Mouse (Mus musculus) NIH3T3 (cell line): Measurements from ENCODE around the gene Spocd1.
A peak's percentile ranks its signal among the peaks of the same experiment; 100 is the strongest.
"Not testable (repeated sequence)": the region's sequence is repeated elsewhere in the genome, so short reads cannot be mapped to it uniquely, and the experiment has no call there.

ENCODE experiments used
- DNase-seq: peaks from one replicate; pipeline ENCODE4 v3.0.0-alpha.2; 2012; ENCODE audit warnings: low read depth

The Spocd1 gene

GRCm38 (mm10) chr4:129928949-129929348 lies at the start of gene Spocd1:
Gene Spocd1 (plus strand): TSS chr4:129929249.
- peak; percentile 40 for DNase-seq

GRCm38 (mm10) chr4:129880615-129881014 lies 48.4 kb upstream of the Spocd1 start:
- no peak for DNase-seq

- DNase-seq = no peak
Observed at GRCm38 (mm10) chr4:129881661-129882060, 47.4 kb upstream of the Spocd1 start.

GRCm38 (mm10) chr4:129882555-129883293 lies 46.3 kb upstream of the Spocd1 start:
- peak; percentile 87 for DNase-seq

GRCm38 (mm10) chr4:129884041-129884930 lies 44.8 kb upstream of the Spocd1 start:
- no peak for DNase-seq

- no peak for DNase-seq
Observed at GRCm38 (mm10) chr4:129889661-129890060, 39.4 kb upstream of the Spocd1 start.

GRCm38 (mm10) chr4:129890094-129890493 lies 39.0 kb upstream of the Spocd1 start:
- no peak for DNase-seq

- peak; percentile 16 for DNase-seq
Observed at GRCm38 (mm10) chr4:129894861-129895260, 34.2 kb upstream of the Spocd1 start.

- DNase-seq = not testable (repeated sequence)
Observed at GRCm38 (mm10) chr4:129898815-129899214, 30.2 kb upstream of the Spocd1 start.

- no peak for DNase-seq
Observed at GRCm38 (mm10) chr4:129902394-129902793, 26.7 kb upstream of the Spocd1 start.

- DNase-seq = no peak
Observed at GRCm38 (mm10) chr4:129903577-129903976, 25.5 kb upstream of the Spocd1 start.

GRCm38 (mm10) chr4:129905032-129905431 lies 24.0 kb upstream of the Spocd1 start:
- DNase-seq = no peak

- no peak for DNase-seq
Observed at GRCm38 (mm10) chr4:129906016-129906415, 23.0 kb upstream of the Spocd1 start.

GRCm38 (mm10) chr4:129908836-129909235 lies 20.2 kb upstream of the Spocd1 start:
- no peak for DNase-seq

GRCm38 (mm10) chr4:129909261-129909731 lies 19.8 kb upstream of the Spocd1 start:
- DNase-seq = no peak

GRCm38 (mm10) chr4:129912998-129913397 lies 16.1 kb upstream of the Spocd1 start:
- no peak for DNase-seq

GRCm38 (mm10) chr4:129913761-129914644 lies 15.0 kb upstream of the Spocd1 start:
- DNase-seq = no peak

GRCm38 (mm10) chr4:129914686-129915085 lies 14.4 kb upstream of the Spocd1 start:
- DNase-seq = no peak

GRCm38 (mm10) chr4:129915349-129915988 lies 13.6 kb upstream of the Spocd1 start:
- DNase-seq = no peak

- peak; percentile 30 for DNase-seq
Observed at GRCm38 (mm10) chr4:129916159-129916558, 12.9 kb upstream of the Spocd1 start.

GRCm38 (mm10) chr4:129917016-129917603 lies 11.9 kb upstream of the Spocd1 start:
- DNase-seq = no peak
